Mouse (Mus musculus): ENCODE measurements at regions not wholly inside any gene's neighbourhood (a gene's known extent, or its start where the extent isn't known, plus 50 kb on each side); places are given as distances from the start of the nearest gene placed in this dataset.

DNA sequence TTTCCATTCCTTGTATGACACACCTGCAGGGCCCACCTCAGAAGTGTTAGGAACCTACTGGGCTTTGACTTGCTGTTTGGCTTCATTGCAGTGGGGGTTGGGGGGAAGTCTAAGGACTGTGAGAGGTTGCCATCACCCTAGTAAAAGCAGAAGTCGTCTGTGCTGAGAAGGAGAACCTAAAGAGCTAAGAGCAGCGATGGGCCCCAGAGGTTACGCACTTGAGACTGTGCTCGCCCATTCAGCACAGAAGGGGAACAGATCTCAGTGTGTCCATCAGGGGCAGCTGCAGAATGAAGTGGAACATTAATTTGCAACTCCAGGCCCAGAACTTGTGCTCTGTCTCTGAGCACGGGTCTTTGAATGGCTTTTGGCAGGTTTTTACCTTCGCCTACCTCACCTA is 267.5 kb upstream of the Cdyl start:
- no peaks in the 10 kb centered on the region for H3K36me3 ChIP-seq (ENCODE audit: control insufficient read depth, insufficient read depth, low read length)
- H3K4me3 ChIP-seq (ENCODE audit: insufficient read depth, low read depth, low read length): no peak overlapping the region
- WGBS: 85% methylated on average over 6 of the region's 6 CpGs

GRCm38 (mm10) chr13:35395192-35395591 is 264.4 kb upstream of the Cdyl start:
- no peaks in the 10 kb centered on the region for H3K4me1 ChIP-seq (ENCODE audit: control insufficient read depth, insufficient read depth, low read length)
- H3K36me3 ChIP-seq (ENCODE audit: control insufficient read depth, insufficient read depth, low read length): no peaks in the 10 kb centered on the region
- H3K4me3 ChIP-seq (ENCODE audit: insufficient read depth, low read depth, low read length): no peak overlapping the region
- TF ChIP-seq POLR2A (IDR thresholded peaks at IDR 0.05; ENCODE audit: low read depth, low read length) (no peak), CTCF (conservative IDR thresholded peaks at IDR 0.05; ENCODE audit: insufficient read depth, insufficient read length, low read depth, low read length) (no peak)
- H3K27me3 ChIP-seq (replicated peaks; ENCODE audit: control insufficient read depth, insufficient read depth, low read length): no peaks in the 10 kb centered on the region
- H3K27ac ChIP-seq (ENCODE audit: insufficient read depth, low read depth, low read length): no peak overlapping the region
- 56% methylated on average over 4 of the region's 4 CpGs for WGBS
- DNase-seq: peak; percentile 4

More for the DNA sequence above, 267.5 kb upstream of the Cdyl start:
- Histone ChIP-seq H3K27me3 (replicated peaks; ENCODE audit: control insufficient read depth, insufficient read depth, low read length) (no peaks in the 10 kb centered on the region), H3K4me1 (ENCODE audit: control insufficient read depth, insufficient read depth, low read length) (no peaks in the 10 kb centered on the region), H3K27ac (ENCODE audit: insufficient read depth, low read depth, low read length) (no peak overlapping the region)
- TF ChIP-seq CTCF (conservative IDR thresholded peaks at IDR 0.05; ENCODE audit: insufficient read depth, insufficient read length, low read depth, low read length): no peak
- no peak for DNase-seq

GRCm38 (mm10) chr13:35395630-35396029 is 264.0 kb upstream of the Cdyl start:
- TF ChIP-seq CTCF (conservative IDR thresholded peaks at IDR 0.05; ENCODE audit: insufficient read depth, insufficient read length, low read depth, low read length): no peak
- no peak for TF ChIP-seq POLR2A (IDR thresholded peaks at IDR 0.05; ENCODE audit: low read depth, low read length)
- Histone ChIP-seq H3K36me3 (ENCODE audit: control insufficient read depth, insufficient read depth, low read length) (no peaks in the 10 kb centered on the region), H3K4me3 (ENCODE audit: insufficient read depth, low read depth, low read length) (no peak overlapping the region), H3K27me3 (replicated peaks; ENCODE audit: control insufficient read depth, insufficient read depth, low read length) (no peaks in the 10 kb centered on the region), H3K4me1 (ENCODE audit: control insufficient read depth, insufficient read depth, low read length) (no peaks in the 10 kb centered on the region), H3K27ac (ENCODE audit: insufficient read depth, low read depth, low read length) (no peak overlapping the region)
- DNase-seq: peak; percentile 6
- 32% methylated on average over 5 of the region's 5 CpGs for WGBS

GRCm38 (mm10) chr13:35397166-35397565 is 262.5 kb upstream of the Cdyl start:
- TF ChIP-seq CTCF (conservative IDR thresholded peaks at IDR 0.05; ENCODE audit: insufficient read depth, insufficient read length, low read depth, low read length) (no peak), POLR2A (IDR thresholded peaks at IDR 0.05; ENCODE audit: low read depth, low read length) (no peak)
- no peak for DNase-seq
- WGBS: 95% methylated on average over 2 of the region's 2 CpGs
- H3K4me3 ChIP-seq (ENCODE audit: insufficient read depth, low read depth, low read length): no peak overlapping the region
- no peaks in the 10 kb centered on the region for H3K4me1 ChIP-seq (ENCODE audit: control insufficient read depth, insufficient read depth, low read length)
- H3K27ac ChIP-seq (ENCODE audit: insufficient read depth, low read depth, low read length): no peak overlapping the region
- no peaks in the 10 kb centered on the region for H3K27me3 ChIP-seq (replicated peaks; ENCODE audit: control insufficient read depth, insufficient read depth, low read length)
- H3K36me3 ChIP-seq (ENCODE audit: control insufficient read depth, insufficient read depth, low read length): no peaks in the 10 kb centered on the region

DNA sequence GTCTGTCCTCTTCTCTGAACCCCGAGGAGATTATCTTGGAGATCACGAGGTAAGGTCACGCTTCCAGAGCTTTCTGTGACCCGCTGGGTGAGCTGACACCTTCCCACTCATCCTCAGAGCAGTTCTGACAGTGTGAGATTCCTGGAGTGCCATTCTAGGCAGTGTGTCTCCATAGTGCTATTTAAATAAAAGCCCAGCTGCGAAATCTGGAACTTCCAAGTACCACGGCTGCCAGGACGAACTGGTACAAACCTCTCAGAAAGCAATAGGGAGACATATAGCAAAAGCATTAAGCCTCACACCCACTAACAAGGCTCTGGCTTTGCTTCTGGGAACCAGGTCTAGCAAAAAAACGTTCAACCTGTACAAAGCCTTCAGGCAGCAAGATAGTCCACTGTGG is 261.4 kb upstream of the Cdyl start:
- DNase-seq: no peak
- WGBS: 77% methylated on average over 8 of the region's 8 CpGs
- Histone ChIP-seq H3K27ac (ENCODE audit: insufficient read depth, low read depth, low read length) (no peak overlapping the region), H3K36me3 (ENCODE audit: control insufficient read depth, insufficient read depth, low read length) (no peaks in the 10 kb centered on the region), H3K4me1 (ENCODE audit: control insufficient read depth, insufficient read depth, low read length) (no peaks in the 10 kb centered on the region), H3K4me3 (ENCODE audit: insufficient read depth, low read depth, low read length) (no peak overlapping the region), H3K27me3 (replicated peaks; ENCODE audit: control insufficient read depth, insufficient read depth, low read length) (no peaks in the 10 kb centered on the region)
- TF ChIP-seq POLR2A (IDR thresholded peaks at IDR 0.05; ENCODE audit: low read depth, low read length) (no peak), CTCF (conservative IDR thresholded peaks at IDR 0.05; ENCODE audit: insufficient read depth, insufficient read length, low read depth, low read length) (no peak)

GRCm38 (mm10) chr13:35402856-35403255 is 256.8 kb upstream of the Cdyl start:
- no peaks in the 10 kb centered on the region for H3K27me3 ChIP-seq (replicated peaks; ENCODE audit: control insufficient read depth, insufficient read depth, low read length)
- no peaks in the 10 kb centered on the region for H3K4me1 ChIP-seq (ENCODE audit: control insufficient read depth, insufficient read depth, low read length)
- no peak overlapping the region for H3K4me3 ChIP-seq (ENCODE audit: insufficient read depth, low read depth, low read length)
- no peaks in the 10 kb centered on the region for H3K36me3 ChIP-seq (ENCODE audit: control insufficient read depth, insufficient read depth, low read length)
- no peak for DNase-seq
- TF ChIP-seq CTCF (conservative IDR thresholded peaks at IDR 0.05; ENCODE audit: insufficient read depth, insufficient read length, low read depth, low read length) (no peak), POLR2A (IDR thresholded peaks at IDR 0.05; ENCODE audit: low read depth, low read length) (no peak)
- WGBS: 84% methylated on average over 2 of the region's 2 CpGs
- H3K27ac ChIP-seq (ENCODE audit: insufficient read depth, low read depth, low read length): no peak overlapping the region

GRCm38 (mm10) chr13:35404428-35404827 is 255.2 kb upstream of the Cdyl start:
- TF ChIP-seq POLR2A (IDR thresholded peaks at IDR 0.05; ENCODE audit: low read depth, low read length) (no peak), CTCF (conservative IDR thresholded peaks at IDR 0.05; ENCODE audit: insufficient read depth, insufficient read length, low read depth, low read length) (no peak)
- DNase-seq: no peak
- no peaks in the 10 kb centered on the region for H3K4me1 ChIP-seq (ENCODE audit: control insufficient read depth, insufficient read depth, low read length)
- no peaks in the 10 kb centered on the region for H3K36me3 ChIP-seq (ENCODE audit: control insufficient read depth, insufficient read depth, low read length)
- H3K4me3 ChIP-seq (ENCODE audit: insufficient read depth, low read depth, low read length): no peak overlapping the region
- no peaks in the 10 kb centered on the region for H3K27me3 ChIP-seq (replicated peaks; ENCODE audit: control insufficient read depth, insufficient read depth, low read length)
- H3K27ac ChIP-seq (ENCODE audit: insufficient read depth, low read depth, low read length): no peak overlapping the region
- WGBS: 80% methylated on average over 5 of the region's 5 CpGs

GRCm38 (mm10) chr13:35405384-35405783 is 254.2 kb upstream of the Cdyl start:
- no peak overlapping the region for H3K4me3 ChIP-seq (ENCODE audit: insufficient read depth, low read depth, low read length)
- DNase-seq: no peak
- WGBS: 63% methylated on average over 1 of the region's 1 CpGs
- H3K4me1 ChIP-seq (ENCODE audit: control insufficient read depth, insufficient read depth, low read length): no peaks in the 10 kb centered on the region
- no peaks in the 10 kb centered on the region for H3K27me3 ChIP-seq (replicated peaks; ENCODE audit: control insufficient read depth, insufficient read depth, low read length)
- H3K27ac ChIP-seq (ENCODE audit: insufficient read depth, low read depth, low read length): no peak overlapping the region
- TF ChIP-seq POLR2A (IDR thresholded peaks at IDR 0.05; ENCODE audit: low read depth, low read length) (no peak), CTCF (conservative IDR thresholded peaks at IDR 0.05; ENCODE audit: insufficient read depth, insufficient read length, low read depth, low read length) (no peak)
- H3K36me3 ChIP-seq (ENCODE audit: control insufficient read depth, insufficient read depth, low read length): no peaks in the 10 kb centered on the region
